Mouse (Mus musculus) limb, embryonic 13.5 days (tissue): ENCODE results near the gene Fbln5. TPM values are rescaled to one million over a fixed set of nuclear protein-coding genes. Genes with fewer than 3 reads are reported as not detected.

Experiments used
- ATAC-seq: fragments of 200-750 bp; cut with Nextera tagmentation; 2 replicates; pipeline ENCODE4 v1.8.0; 2017; ENCODE audit warnings: low read depth, moderate number of reproducible peaks, moderate TSS enrichment; ENCODE audit not compliant: low FRiP score
- H3K27ac ChIP-seq: fragments of 300-500 bp; sonication (generic); 2 replicates; pipeline ENCODE4 v1.5.1; 2015; ENCODE audit warnings: inconsistent platforms, mild to moderate bottlenecking, moderate library complexity
- H3K27me3 ChIP-seq: fragments of 300-500 bp; sonication (generic); 2 replicates; pipeline ENCODE4 v1.6.1; 2015; ENCODE audit warnings: mild to moderate bottlenecking, inconsistent platforms
- H3K36me3 ChIP-seq: fragments of 300-500 bp; sonication (generic); 2 replicates; pipeline ENCODE4 v1.6.1; 2015; ENCODE audit warnings: inconsistent platforms, mild to moderate bottlenecking, moderate library complexity
- H3K4me1 ChIP-seq: fragments of 300-500 bp; sonication (generic); 2 replicates; pipeline ENCODE4 v1.6.1; 2015; ENCODE audit warnings: inconsistent platforms
- H3K4me2 ChIP-seq: fragments of 300-500 bp; sonication (generic); replicated peaks from 2 replicates; pipeline ENCODE4 v1.6.1; 2015; ENCODE audit warnings: inconsistent platforms, mild to moderate bottlenecking, moderate library complexity
- H3K4me3 ChIP-seq: fragments of 300-500 bp; sonication (generic); 2 replicates; pipeline ENCODE4 v1.5.1; 2015; ENCODE audit warnings: moderate library complexity, mild to moderate bottlenecking, inconsistent platforms
- H3K9ac ChIP-seq: fragments of 300-500 bp; sonication (generic); 2 replicates; pipeline ENCODE4 v1.6.1; 2015; ENCODE audit warnings: mild to moderate bottlenecking, inconsistent platforms
- H3K9me3 ChIP-seq: fragments of 300-500 bp; sonication (generic); 2 replicates; pipeline ENCODE4 v1.6.1; 2016; ENCODE audit warnings: inconsistent platforms
- WGBS: fragments of 180-500 bp; shearing (Covaris S2); methylation state at CpG from one replicate; pipeline ENCODE4 v1.1.7; 2015; 5-methylcytosine and 5-hydroxymethylcytosine counted together
- polyA plus RNA-seq: library from polyadenylated mRNA; unstranded; fragments of >200 nt; fragmentation: Nextera tagmentation; extraction: Ambion mirVana; gene quantifications from 2 replicates; pipeline ENCODE4 v1.2.1, GENCODE M21; 2015

Gene Fbln5
- polyA plus RNA-seq, result 91.3 and 102 TPM in 2 replicates

DNA sequence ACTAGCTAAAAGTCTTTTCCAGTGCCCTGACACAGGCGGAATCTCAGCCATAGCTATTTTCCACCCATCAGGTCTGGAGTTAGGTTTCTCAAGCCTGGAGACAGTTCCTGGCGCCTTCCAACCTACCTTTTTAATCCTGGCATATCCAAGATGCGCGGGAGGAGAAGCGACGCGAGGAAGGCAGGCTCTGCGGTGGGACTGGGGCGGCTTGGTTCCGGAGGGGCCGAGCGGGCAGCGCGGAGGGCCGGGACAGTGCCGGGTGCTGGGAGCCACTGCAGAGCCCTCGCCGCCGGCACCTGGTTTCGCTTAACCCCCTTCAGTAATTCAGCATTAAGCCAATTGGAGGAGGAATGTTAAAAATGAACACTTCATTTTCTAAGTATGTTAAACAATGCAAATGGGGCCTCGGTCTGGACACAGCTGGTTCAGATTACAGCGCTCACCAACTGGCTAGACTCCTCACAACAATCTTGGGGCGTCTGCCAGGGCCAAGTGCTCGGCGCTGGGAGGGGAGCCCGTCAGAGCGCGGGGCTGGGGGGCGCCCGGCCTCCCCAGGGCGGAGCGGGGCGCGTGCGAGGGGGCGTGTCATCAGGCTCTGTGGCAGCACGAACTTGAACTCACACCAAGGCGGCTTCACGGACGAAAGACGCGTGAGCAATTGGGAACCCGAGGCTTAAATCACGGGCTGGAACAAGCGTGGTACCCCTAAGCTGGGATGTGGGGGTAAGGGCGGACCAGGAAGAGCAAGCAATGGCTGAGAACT is at the start of gene Fbln5:
Gene Fbln5 (minus strand): TSS at position 448 of the 763 bp plus-strand sequence.
- ATAC-seq, result peak; percentile 92
- H3K9ac ChIP-seq, result peak within 1 kb of the TSS; percentile 62
- no peaks in the 10 kb centered on the region for H3K9me3 ChIP-seq
- H3K36me3 ChIP-seq, result no peaks in the 10 kb centered on the region
- H3K27me3 ChIP-seq, result peaks cover 7% of the 10 kb centered on the region; the same call in 1 of the 2 replicates
- H3K27ac ChIP-seq, result peak within 1 kb of the TSS; percentile 92
- H3K4me1 ChIP-seq, result peaks cover 27% of the 10 kb centered on the region
- H3K4me3 ChIP-seq, result peak within 1 kb of the TSS; percentile 52
- WGBS, result under 1% methylated on average over 45 of the region's 46 CpGs
- peak within 1 kb of the TSS; percentile 81 for H3K4me2 ChIP-seq

DNA sequence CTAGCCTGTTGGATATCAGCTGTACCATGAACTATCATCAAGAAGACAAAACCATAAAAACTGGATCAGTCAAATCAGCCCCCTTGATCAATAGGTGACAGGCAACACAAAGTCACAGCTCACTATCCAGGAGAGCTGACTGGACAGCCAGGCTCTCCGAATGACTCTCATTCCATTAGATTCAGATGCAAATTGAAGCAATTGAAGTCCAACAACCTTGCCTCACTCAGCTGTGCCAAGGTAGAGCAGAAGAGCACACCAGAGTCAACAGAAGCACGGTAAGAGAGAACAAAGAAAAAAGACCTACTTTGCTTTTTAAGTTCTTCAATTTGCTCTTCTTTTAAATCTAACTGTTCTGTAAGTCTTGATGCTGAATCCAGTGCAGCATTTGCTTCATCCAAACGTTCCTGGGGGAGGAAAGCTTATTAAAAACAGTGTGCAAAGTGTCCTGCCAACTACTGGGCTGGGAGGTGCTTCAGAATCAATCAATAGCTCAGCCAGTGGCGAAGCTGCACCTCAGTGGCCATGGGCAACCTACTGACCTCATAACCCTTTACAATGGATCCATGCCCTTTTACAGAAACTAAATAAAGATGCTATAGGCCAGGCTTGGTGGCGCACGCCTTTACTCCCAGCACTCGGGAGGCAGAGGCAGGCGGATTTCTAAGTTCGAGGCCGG is 43.6 kb upstream of the Fbln5 start:
- peaks cover 42% of the 10 kb centered on the region for H3K36me3 ChIP-seq
- no peaks in the 10 kb centered on the region for H3K27me3 ChIP-seq
- no peak overlapping the region for H3K4me3 ChIP-seq
- 89% methylated on average over 10 of the region's 10 CpGs for WGBS
- H3K9ac ChIP-seq, result no peak overlapping the region
- no peaks in the 10 kb centered on the region for H3K9me3 ChIP-seq
- H3K4me1 ChIP-seq, result no peaks in the 10 kb centered on the region
- H3K4me2 ChIP-seq, result no peak overlapping the region
- no peak for ATAC-seq
- no peak overlapping the region for H3K27ac ChIP-seq

DNA sequence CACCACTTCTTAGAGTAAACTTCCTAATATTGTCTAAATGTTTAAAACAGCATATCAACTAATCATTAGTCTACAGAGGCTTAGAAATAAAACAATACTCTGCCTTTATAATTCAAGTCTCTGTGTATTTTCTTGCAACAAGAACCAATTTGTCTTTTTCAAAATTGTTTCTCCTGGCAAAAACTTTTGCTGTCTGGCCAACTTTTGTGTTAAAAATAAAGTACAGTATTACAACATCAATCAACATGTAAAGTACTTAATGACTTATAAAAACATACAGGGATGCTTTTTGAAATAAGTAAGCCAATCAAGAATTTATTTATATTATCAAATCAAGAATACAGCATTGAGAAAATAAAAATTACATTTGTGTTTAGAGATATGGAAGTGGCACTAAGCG is 41.4 kb upstream of the Fbln5 start:
- H3K27ac ChIP-seq, result no peak overlapping the region
- H3K9me3 ChIP-seq, result no peaks in the 10 kb centered on the region
- ATAC-seq, result no peak
- H3K9ac ChIP-seq, result no peak overlapping the region
- no peaks in the 10 kb centered on the region for H3K27me3 ChIP-seq
- H3K4me1 ChIP-seq, result no peaks in the 10 kb centered on the region
- no peak overlapping the region for H3K4me3 ChIP-seq
- peaks cover 31% of the 10 kb centered on the region for H3K36me3 ChIP-seq
- no peak overlapping the region for H3K4me2 ChIP-seq
- 100% methylated on average over 1 of the region's 1 CpGs for WGBS

DNA sequence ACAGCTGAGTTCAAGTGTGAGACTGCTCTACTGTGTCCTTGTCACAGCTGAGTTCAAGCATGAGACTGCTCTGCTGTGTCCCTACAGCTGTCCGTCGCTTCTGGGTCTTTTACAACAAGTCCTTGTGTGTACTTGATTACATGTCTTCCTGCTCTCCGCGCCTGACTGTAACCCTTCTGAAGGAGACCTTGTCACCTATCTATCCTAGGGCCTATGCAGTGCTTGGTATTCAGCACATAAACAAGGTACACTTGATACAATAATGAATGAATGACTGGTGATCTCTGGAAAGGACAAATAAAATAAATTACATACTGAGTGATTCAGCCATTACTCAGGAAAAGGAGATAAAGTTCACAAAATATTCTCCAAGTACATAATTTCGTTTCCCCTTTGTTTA is 39.2 kb upstream of the Fbln5 start:
- 87% methylated on average over 5 of the region's 5 CpGs for WGBS
- Histone ChIP-seq H3K4me2 (no peak overlapping the region), H3K4me1 (no peaks in the 10 kb centered on the region), H3K27ac (no peak overlapping the region), H3K27me3 (no peaks in the 10 kb centered on the region), H3K36me3 (peaks cover 33% of the 10 kb centered on the region), H3K4me3 (no peak overlapping the region), H3K9me3 (no peaks in the 10 kb centered on the region), H3K9ac (no peak overlapping the region)
- no peak for ATAC-seq

DNA sequence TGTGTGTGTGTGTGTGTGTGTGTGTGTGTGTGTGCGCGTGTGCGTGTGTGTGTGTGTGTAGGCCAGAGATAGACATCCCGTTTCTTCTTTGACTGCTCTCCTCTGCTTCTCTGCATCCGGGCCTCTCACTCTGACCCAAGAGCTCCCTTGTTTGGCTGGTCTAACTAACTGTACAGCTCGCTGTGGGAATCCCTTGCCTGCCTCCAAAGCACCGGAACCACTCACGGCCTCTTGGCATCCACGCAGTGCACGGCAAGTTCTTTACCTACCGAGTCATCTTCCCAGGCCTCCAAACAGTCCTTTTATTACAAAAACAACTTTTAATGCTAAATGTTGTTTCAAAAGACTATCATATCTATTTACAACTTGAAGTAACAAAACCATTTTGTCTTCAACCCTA is 35.5 kb upstream of the Fbln5 start:
- Histone ChIP-seq H3K27ac (no peak overlapping the region), H3K36me3 (peaks cover 19% of the 10 kb centered on the region), H3K9ac (no peak overlapping the region), H3K4me3 (no peak overlapping the region), H3K4me2 (no peak overlapping the region), H3K27me3 (no peaks in the 10 kb centered on the region), H3K9me3 (no peaks in the 10 kb centered on the region), H3K4me1 (peaks cover 4% of the 10 kb centered on the region; the same call in 1 of the 2 replicates)
- ATAC-seq, result no peak
- WGBS, result 96% methylated on average over 11 of the region's 11 CpGs

DNA sequence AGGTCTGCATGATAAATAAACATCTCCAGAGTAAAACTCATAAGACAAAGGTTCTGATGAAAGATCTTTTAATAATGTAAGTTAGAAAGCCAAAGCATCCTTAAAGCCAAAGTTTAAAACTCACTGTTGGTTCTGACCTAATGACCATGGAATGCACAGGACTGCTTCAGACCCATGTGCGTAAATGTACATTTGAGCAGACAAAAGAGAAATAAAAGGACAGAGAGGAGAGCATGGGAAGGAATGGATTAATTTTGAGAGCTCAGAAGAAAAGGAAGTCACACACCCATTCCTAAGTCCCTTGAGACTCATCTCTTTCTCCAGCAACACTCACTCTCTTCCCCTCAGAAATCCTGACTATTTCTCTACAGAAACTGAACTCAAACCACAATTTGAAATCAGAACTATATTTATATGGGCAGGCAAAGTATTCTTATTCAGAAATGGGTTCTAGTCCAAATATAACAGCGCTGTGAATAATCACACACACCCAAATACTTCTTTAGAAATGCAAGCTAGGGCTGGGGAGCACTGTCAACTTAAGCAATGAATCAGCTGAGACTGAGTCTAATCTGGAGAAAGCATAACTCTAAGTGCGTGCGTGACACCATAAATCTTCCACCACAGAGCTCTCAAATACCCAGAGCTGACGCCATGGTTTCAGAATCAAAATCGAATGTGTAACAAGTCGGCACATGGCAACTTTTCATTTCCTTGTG is 33.1 kb upstream of the Fbln5 start:
- WGBS, result 79% methylated on average over 7 of the region's 7 CpGs
- H3K4me1 ChIP-seq, result peaks cover 4% of the 10 kb centered on the region; the same call in 1 of the 2 replicates
- H3K9ac ChIP-seq, result no peak overlapping the region
- ATAC-seq, result no peak
- H3K27me3 ChIP-seq, result no peaks in the 10 kb centered on the region
- no peak overlapping the region for H3K4me3 ChIP-seq
- no peaks in the 10 kb centered on the region for H3K9me3 ChIP-seq
- peaks cover 16% of the 10 kb centered on the region for H3K36me3 ChIP-seq
- H3K4me2 ChIP-seq, result no peak overlapping the region
- no peak overlapping the region for H3K27ac ChIP-seq

DNA sequence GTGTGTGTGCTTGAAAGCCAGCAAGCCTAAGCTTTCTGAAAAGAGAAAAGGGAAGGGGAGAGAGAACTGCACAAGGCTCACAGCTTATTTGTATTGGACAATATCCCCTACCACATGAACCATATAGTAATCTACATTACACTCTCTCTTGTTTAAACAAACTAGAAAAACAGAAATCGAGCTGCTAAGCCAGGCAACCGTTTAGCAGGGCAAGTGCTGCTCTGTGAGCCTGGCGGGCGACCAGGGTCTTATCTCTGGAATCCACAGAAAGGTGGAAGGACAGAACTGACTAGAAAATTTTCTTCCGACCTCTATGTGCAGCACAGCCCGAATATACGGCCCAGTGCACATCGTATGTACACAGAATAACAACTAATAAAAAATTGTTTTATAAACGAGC is 32.5 kb upstream of the Fbln5 start:
- Histone ChIP-seq H3K4me1 (peaks cover 4% of the 10 kb centered on the region; the same call in 1 of the 2 replicates), H3K4me2 (no peak overlapping the region), H3K4me3 (no peak overlapping the region), H3K36me3 (peaks cover 22% of the 10 kb centered on the region), H3K9me3 (no peaks in the 10 kb centered on the region), H3K9ac (no peak overlapping the region), H3K27ac (no peak overlapping the region; the same call in 1 of the 2 replicates), H3K27me3 (no peaks in the 10 kb centered on the region)
- 78% methylated on average over 9 of the region's 9 CpGs for WGBS
- no peak for ATAC-seq

DNA sequence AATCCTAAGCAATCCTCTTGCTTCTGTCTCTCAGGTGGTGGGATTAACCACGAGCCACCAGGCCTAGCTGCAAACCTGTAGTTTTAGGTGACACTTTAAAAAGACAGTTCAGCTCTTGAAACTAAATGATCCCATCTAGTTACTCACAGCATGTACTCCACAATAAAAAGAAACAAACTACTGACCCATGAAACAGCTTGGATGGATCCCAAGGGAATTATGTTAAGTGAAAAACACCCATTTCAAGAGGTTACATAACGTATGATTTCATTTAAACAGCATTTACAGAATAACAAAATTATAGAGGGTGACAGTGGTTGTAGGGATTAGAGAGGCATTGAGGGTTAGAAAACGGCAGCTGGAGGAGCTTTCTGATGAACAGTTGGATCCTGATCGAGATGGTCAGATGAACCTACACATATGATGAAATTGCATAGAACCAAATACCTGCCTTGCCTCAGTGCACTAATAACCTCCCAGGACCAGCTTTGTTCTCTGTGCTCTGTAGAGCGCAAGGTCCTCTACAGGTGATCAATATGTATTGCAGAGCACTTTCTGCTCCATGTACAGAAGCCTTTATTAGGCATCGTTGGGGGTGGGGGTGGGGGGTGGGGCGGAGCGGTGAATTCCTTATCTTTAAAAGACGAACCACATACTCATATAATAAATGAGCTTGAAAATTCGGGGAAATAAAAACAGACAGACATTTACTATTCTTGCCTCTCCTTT is 17.9 kb upstream of the Fbln5 start:
- H3K27me3 ChIP-seq, result no peaks in the 10 kb centered on the region
- no peaks in the 10 kb centered on the region for H3K9me3 ChIP-seq
- ATAC-seq, result no peak
- no peak overlapping the region for H3K4me3 ChIP-seq
- H3K4me2 ChIP-seq, result no peak overlapping the region
- WGBS, result 87% methylated on average over 10 of the region's 10 CpGs
- no peak overlapping the region for H3K9ac ChIP-seq
- peaks cover 4% of the 10 kb centered on the region; the same call in 1 of the 2 replicates for H3K4me1 ChIP-seq
- no peak overlapping the region for H3K27ac ChIP-seq
- peaks cover 45% of the 10 kb centered on the region for H3K36me3 ChIP-seq

DNA sequence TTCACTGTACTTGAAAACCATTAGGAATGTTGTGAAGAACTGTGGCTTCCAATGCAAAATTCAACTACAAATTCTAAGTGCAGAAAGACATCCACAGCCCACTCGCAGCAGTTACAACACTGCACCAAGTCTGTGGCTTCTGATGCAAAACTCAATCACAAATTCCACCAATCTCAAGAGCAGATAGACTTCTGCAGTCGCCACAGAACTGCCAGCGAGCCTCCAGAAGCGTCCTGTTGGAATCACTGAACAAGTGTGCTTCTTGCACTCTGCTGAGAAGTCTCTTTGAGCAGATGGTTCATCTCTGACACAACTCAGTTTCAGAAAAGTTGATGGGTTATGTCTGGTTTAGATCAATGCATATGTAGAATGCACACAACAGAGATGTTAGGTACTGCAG is 15.9 kb upstream of the Fbln5 start:
- H3K4me1 ChIP-seq, result peaks cover 8% of the 10 kb centered on the region
- no peak overlapping the region for H3K27ac ChIP-seq
- no peaks in the 10 kb centered on the region for H3K9me3 ChIP-seq
- no peaks in the 10 kb centered on the region for H3K27me3 ChIP-seq
- ATAC-seq, result no peak
- H3K4me2 ChIP-seq, result no peak overlapping the region
- no peak overlapping the region for H3K4me3 ChIP-seq
- WGBS, result 83% methylated on average over 4 of the region's 4 CpGs
- H3K36me3 ChIP-seq, result peaks cover 45% of the 10 kb centered on the region
- H3K9ac ChIP-seq, result no peak overlapping the region

DNA sequence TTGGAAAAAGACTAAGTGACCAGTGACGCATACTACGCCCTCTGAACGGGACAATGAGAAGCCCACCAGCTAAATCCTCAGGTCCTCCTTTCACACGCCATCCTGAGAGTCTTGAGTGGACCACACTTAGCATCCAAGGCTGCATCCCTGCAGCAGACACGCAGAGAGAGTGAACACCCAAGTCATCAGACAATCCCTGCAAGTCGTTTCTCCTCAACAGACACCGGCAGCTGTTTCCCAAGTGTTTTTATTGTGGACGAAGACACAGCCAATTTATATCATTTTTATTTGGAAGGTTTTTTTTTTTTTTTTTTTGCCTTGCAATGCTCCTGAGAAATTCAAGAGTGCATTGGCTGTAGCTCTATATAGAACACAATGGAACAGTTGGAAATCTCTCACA is 14.9 kb upstream of the Fbln5 start:
- H3K4me2 ChIP-seq, result no peak overlapping the region
- peaks cover 43% of the 10 kb centered on the region for H3K36me3 ChIP-seq
- no peak overlapping the region for H3K9ac ChIP-seq
- no peak overlapping the region for H3K4me3 ChIP-seq
- H3K27ac ChIP-seq, result no peak overlapping the region
- 90% methylated on average over 8 of the region's 8 CpGs for WGBS
- H3K4me1 ChIP-seq, result peaks cover 8% of the 10 kb centered on the region
- ATAC-seq, result no peak
- no peaks in the 10 kb centered on the region for H3K27me3 ChIP-seq
- H3K9me3 ChIP-seq, result no peaks in the 10 kb centered on the region

DNA sequence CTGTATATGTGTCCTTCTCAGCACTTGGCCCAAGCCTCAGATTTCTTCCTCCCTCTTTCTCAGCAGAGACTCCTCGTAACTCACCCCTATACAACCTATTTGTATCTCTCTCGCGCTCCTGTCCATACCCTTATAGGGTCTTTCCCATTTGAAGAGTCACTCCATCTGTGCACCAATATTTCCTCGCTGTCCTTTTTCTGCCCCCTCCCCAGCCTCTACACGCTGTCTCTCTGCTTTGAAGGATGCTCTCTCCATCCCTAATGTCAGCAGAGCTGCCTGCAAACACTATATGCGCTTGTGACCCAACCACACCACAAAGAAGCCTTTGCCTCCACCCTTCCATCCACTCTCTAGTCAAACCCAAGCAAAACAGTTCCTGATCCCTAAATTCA is 14.3 kb upstream of the Fbln5 start:
- no peak overlapping the region for H3K4me3 ChIP-seq
- no peaks in the 10 kb centered on the region for H3K9me3 ChIP-seq
- no peaks in the 10 kb centered on the region for H3K27me3 ChIP-seq
- ATAC-seq, result no peak
- H3K4me1 ChIP-seq, result peaks cover 8% of the 10 kb centered on the region
- H3K27ac ChIP-seq, result no peak overlapping the region
- no peak overlapping the region for H3K4me2 ChIP-seq
- 95% methylated on average over 6 of the region's 6 CpGs for WGBS
- peaks cover 37% of the 10 kb centered on the region for H3K36me3 ChIP-seq
- no peak overlapping the region for H3K9ac ChIP-seq
